Mouse (Mus musculus) megakaryocyte, embryonic 14.5 days (primary cell): ENCODE data around the gene Gtpbp2.

Experiments used
- FLI1 ChIP-seq: IDR thresholded peaks from 2 replicates; pipeline ENCODE4 v1.6.1; 2012; ENCODE audit warnings: low read length, inconsistent platforms, mixed read lengths
- GATA1 ChIP-seq: IDR thresholded peaks from 3 replicates; pipeline ENCODE4 v1.6.1; 2012; ENCODE audit warnings: mixed read lengths, low read length, inconsistent platforms, borderline replicate concordance

- TF ChIP-seq GATA1 (no peak), FLI1 (no peak)
Observed at GRCm38 (mm10) chr17:46188829-46189228, 28.0 kb downstream of the Gtpbp2 start.
